Mouse (Mus musculus) liver, embryonic 12.5 days (tissue): ENCODE measurements around the gene Gcdh. TPM values are rescaled to one million over a fixed set of nuclear protein-coding genes. Genes with fewer than 3 reads are reported as not detected.

Source experiments
- ATAC-seq: fragments of 200-750 bp; cut with Nextera tagmentation; 2 replicates; pipeline ENCODE4 v1.8.0; 2017; ENCODE audit warnings: moderate number of reproducible peaks, mild to moderate bottlenecking, moderate library complexity
- H3K27ac ChIP-seq: fragments of 300-500 bp; sonication (generic); 2 replicates; pipeline ENCODE4 v1.5.1; 2016; ENCODE audit warnings: mild to moderate bottlenecking
- H3K27me3 ChIP-seq: fragments of 300-500 bp; sonication (generic); replicated peaks from 2 replicates; pipeline ENCODE4 v1.6.1; 2016; ENCODE audit warnings: mild to moderate bottlenecking, moderate library complexity
- H3K36me3 ChIP-seq: fragments of 300-500 bp; sonication (generic); 2 replicates; pipeline ENCODE4 v1.6.1; 2016; ENCODE audit warnings: mild to moderate bottlenecking, moderate library complexity
- H3K4me1 ChIP-seq: fragments of 300-500 bp; sonication (generic); 2 replicates; pipeline ENCODE4 v1.6.1; 2016
- H3K4me2 ChIP-seq: fragments of 300-500 bp; sonication (generic); 2 replicates; pipeline ENCODE4 v1.6.1; 2016; ENCODE audit warnings: mild to moderate bottlenecking, moderate library complexity
- H3K4me3 ChIP-seq: fragments of 300-500 bp; sonication (generic); 2 replicates; pipeline ENCODE4 v1.5.1; 2016; ENCODE audit warnings: mild to moderate bottlenecking, moderate library complexity
- H3K9ac ChIP-seq: fragments of 300-500 bp; sonication (generic); 2 replicates; pipeline ENCODE4 v1.6.1; 2016; ENCODE audit warnings: mild to moderate bottlenecking, moderate library complexity
- H3K9me3 ChIP-seq: fragments of 300-500 bp; sonication (generic); replicated peaks from 2 replicates; pipeline ENCODE4 v1.6.1; 2016; ENCODE audit warnings: mild to moderate bottlenecking, moderate library complexity
- WGBS: fragments of 180-500 bp; shearing (Covaris S2); methylation state at CpG from one replicate; pipeline ENCODE4 v1.1.7; 2016; ENCODE audit not compliant: insufficient replicate concordance; 5-methylcytosine and 5-hydroxymethylcytosine counted together
- polyA plus RNA-seq: library from polyadenylated mRNA; unstranded; fragments of >200 nt; fragmentation: Nextera tagmentation; extraction: Ambion mirVana; gene quantifications from 2 replicates; pipeline ENCODE4 v1.2.1, GENCODE M21; 2016

The Gcdh gene
- polyA plus RNA-seq, 1 experiment from 2014 or later = 44.3 TPM

DNA sequence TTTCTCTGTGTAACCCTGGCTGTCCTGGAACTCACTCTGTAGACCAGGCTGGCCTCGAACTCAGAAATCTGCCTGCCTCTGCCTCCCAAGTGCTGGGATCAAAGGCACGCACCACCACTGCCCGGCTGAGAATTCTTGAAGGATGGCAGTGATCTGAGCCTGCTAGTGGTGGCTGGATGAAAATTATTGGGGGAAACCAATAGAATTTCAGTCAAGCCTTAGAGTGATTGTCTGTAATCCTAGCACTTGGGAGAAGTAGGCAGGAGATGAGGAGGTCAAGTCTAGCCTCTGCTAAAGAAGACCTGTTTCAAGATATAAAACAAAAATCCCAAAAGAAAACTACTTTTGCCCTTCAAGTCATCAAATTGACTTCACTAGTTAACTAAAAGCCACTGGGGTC lies 37.3 kb downstream of the Gcdh start:
- H3K9ac ChIP-seq = no peak overlapping the region
- no peak; the same call in 1 of the 2 replicates for ATAC-seq
- 89% methylated on average over 3 of the region's 3 CpGs for WGBS
- H3K27ac ChIP-seq = peak overlapping the region; percentile 91; the same call in 1 of the 2 replicates
- peak overlapping the region; percentile 85 for H3K4me2 ChIP-seq
- no peaks in the 10 kb centered on the region for H3K27me3 ChIP-seq
- H3K9me3 ChIP-seq = no peaks in the 10 kb centered on the region
- peaks cover 33% of the 10 kb centered on the region for H3K36me3 ChIP-seq
- H3K4me3 ChIP-seq = peak overlapping the region; percentile 94
- H3K4me1 ChIP-seq = peaks cover 28% of the 10 kb centered on the region

DNA sequence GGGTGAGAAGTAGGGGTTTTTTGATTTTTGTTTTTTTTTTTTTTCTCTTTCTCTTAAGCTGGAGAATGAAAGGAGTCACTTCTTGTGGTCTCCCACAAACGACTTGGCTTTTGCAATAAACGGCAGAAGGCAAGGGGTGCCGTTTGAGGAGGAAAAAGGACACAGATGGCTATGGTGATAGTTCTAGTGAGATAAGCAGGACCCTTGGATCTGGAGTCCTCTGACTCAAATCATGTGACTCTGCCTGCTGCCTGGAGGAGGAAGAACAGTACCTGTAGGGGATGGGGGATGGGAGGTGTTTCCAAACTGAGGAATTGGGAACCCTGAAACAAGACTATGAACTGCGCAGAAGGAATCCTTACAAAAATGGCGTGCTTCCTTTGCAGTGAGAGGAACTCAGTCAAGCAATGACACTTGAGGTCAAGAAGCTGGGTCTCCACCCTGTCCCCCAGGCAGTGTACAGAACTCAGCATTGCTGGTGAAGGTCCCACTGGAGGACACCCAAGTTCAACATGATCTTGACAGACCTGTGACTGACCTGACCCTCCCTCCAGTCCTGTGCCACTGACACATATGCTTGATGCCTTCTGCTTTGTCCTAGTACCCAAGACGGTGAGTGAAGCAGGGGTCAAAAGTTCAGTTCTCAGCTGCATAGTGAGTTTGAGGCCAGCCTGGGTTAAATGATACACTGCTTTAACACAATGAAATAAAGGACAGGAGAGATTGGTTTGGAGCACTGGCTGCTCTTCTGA lies 45.9 kb downstream of the Gcdh start:
- H3K9ac ChIP-seq = peak overlapping the region; percentile 79
- ATAC-seq = no peak
- 13% methylated on average over 6 of the region's 6 CpGs for WGBS
- peak overlapping the region; percentile 97 for H3K27ac ChIP-seq
- no peaks in the 10 kb centered on the region for H3K27me3 ChIP-seq
- peak overlapping the region; percentile 97 for H3K4me3 ChIP-seq
- no peaks in the 10 kb centered on the region for H3K9me3 ChIP-seq
- H3K36me3 ChIP-seq = peaks cover 32% of the 10 kb centered on the region
- H3K4me1 ChIP-seq = peaks cover 45% of the 10 kb centered on the region
- H3K4me2 ChIP-seq = peak overlapping the region; percentile 88

- Histone ChIP-seq H3K4me3 (peak within 1 kb of the TSS; percentile 97), H3K27ac (peak within 1 kb of the TSS; percentile 97), H3K36me3 (peaks cover 41% of the 10 kb centered on the region), H3K4me1 (peaks cover 53% of the 10 kb centered on the region), H3K4me2 (peak within 1 kb of the TSS; percentile 88), H3K27me3 (no peaks in the 10 kb centered on the region), H3K9me3 (no peaks in the 10 kb centered on the region), H3K9ac (peak within 1 kb of the TSS; percentile 88)
- WGBS = under 1% methylated on average over 55 of the region's 55 CpGs
- ATAC-seq = peak; percentile 98
These were observed 46.8 kb downstream of the Gcdh start, which contains the start of gene Calr for GRCm38 (mm10) chr8:84846722-84847572. TSS of gene Calr (minus strand) at chr8:84846934.

- no peaks in the 10 kb centered on the region for H3K27me3 ChIP-seq
- no peaks in the 10 kb centered on the region for H3K9me3 ChIP-seq
- peak; percentile 41 for ATAC-seq
- H3K36me3 ChIP-seq = peaks cover 49% of the 10 kb centered on the region
- H3K4me2 ChIP-seq = peak overlapping the region; percentile 88
- under 1% methylated on average over 30 of the region's 30 CpGs for WGBS
- peak overlapping the region; percentile 87 for H3K27ac ChIP-seq
- peak overlapping the region; percentile 88 for H3K9ac ChIP-seq
- peak overlapping the region; percentile 97 for H3K4me3 ChIP-seq
- peaks cover 61% of the 10 kb centered on the region for H3K4me1 ChIP-seq
These were observed 47.5 kb downstream of the Gcdh start for GRCm38 (mm10) chr8:84846094-84846721.

DNA sequence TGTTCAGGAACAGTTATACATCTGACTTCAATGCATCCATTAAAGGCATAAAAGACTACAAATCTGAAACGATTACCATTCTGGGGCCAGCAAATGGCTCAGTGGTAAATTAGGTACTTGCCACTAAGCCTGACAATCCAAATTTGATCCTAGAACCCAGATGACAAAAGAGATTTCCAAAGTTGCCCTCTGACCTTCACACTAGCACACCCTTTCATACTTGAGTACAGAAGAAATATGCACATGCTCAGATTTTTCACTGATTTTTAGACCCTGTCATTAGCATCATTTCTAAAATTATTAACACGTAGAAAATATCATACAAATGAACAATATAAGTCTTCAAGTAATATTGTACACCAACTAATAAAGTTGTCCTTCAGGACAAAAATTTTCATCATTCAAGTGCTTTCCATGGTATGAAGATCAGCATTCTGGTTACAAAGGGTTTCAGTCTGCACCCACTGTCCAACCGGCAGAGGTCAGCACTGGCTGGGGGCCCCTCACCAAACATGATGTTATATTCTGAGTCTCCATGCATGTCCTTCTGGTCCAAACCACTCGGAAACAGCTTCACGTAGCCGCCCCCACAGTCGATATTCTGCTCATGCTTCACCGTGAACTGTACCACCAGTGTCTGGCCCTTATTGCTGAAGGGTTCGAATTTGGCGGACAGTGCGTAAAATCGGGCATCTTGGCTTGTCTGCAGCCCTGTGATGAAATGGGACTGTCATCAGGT lies 48.2 kb downstream of the Gcdh start:
- no peaks in the 10 kb centered on the region for H3K9me3 ChIP-seq
- peak overlapping the region; percentile 88 for H3K9ac ChIP-seq
- peak overlapping the region; percentile 87 for H3K27ac ChIP-seq
- peak overlapping the region; percentile 97 for H3K4me3 ChIP-seq
- 11% methylated on average over 12 of the region's 12 CpGs for WGBS
- H3K4me1 ChIP-seq = peaks cover 68% of the 10 kb centered on the region
- peaks cover 51% of the 10 kb centered on the region for H3K36me3 ChIP-seq
- no peaks in the 10 kb centered on the region for H3K27me3 ChIP-seq
- no peak for ATAC-seq
- peak overlapping the region; percentile 88 for H3K4me2 ChIP-seq

DNA sequence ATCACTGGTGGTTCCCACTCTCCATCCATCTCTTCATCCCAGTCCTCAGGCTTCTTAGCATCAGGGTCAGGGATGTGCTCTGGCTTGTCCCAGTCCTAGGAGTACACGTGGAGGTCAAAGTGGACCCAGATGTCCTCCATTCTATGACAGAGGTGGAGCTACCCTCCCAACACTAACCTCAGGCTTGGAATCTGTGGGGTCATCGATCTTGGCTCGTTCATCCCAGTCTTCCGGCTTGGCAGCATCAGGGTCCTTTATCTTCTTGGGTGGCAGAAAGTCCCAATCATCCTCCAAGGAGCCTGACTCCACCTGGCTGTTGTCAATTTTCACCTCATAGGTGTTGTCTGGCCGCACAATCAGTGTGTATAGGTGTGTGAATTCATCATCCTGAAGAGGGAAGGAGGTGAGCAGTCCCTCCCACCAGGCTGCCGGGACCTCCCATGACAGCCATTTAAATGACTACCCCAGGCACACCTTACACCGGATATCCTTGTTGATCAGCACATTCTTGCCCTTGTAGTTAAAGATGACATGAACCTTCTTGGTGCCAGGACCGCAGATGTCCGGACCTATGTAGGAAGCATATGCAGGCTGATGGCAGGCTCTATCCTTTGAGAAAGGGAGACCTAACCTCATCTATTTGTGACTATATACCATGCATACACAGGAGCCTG lies 49.2 kb downstream of the Gcdh start:
- H3K4me2 ChIP-seq = peak overlapping the region; percentile 88
- 82% methylated on average over 9 of the region's 9 CpGs for WGBS
- H3K4me1 ChIP-seq = peaks cover 69% of the 10 kb centered on the region
- H3K27ac ChIP-seq = peak overlapping the region; percentile 55
- peaks cover 52% of the 10 kb centered on the region for H3K36me3 ChIP-seq
- peak overlapping the region; percentile 88 for H3K9ac ChIP-seq
- H3K9me3 ChIP-seq = no peaks in the 10 kb centered on the region
- peak overlapping the region; percentile 97 for H3K4me3 ChIP-seq
- no peak for ATAC-seq
- H3K27me3 ChIP-seq = no peaks in the 10 kb centered on the region

DNA sequence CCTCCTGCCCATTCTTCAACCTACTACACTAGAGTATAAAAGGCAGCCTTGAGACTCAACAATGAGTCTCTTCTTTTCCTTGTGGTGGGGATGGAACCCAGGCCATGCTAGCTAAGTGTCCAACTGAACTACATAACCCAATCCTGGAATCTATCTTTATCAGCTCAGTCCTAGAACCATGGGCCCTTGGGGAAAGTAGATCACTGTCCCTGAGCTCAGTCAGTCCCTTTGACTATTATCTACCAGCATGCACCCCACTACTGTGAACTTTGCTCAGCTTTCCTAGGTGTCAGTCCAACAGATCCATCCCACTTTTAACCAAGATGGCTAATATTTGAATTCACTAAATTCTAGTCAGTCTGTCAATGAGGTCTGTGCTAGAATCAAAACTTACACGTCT lies 52.2 kb downstream of the Gcdh start:
- H3K27ac ChIP-seq = peak overlapping the region; percentile 95
- 63% methylated on average over 1 of the region's 1 CpGs for WGBS
- peaks cover 84% of the 10 kb centered on the region for H3K4me1 ChIP-seq
- H3K27me3 ChIP-seq = no peaks in the 10 kb centered on the region
- no peak overlapping the region for H3K9ac ChIP-seq
- H3K9me3 ChIP-seq = no peaks in the 10 kb centered on the region
- peak overlapping the region; percentile 81; the same call in 1 of the 2 replicates for H3K4me2 ChIP-seq
- no peak for ATAC-seq
- no peak overlapping the region for H3K4me3 ChIP-seq
- peaks cover 82% of the 10 kb centered on the region for H3K36me3 ChIP-seq

DNA sequence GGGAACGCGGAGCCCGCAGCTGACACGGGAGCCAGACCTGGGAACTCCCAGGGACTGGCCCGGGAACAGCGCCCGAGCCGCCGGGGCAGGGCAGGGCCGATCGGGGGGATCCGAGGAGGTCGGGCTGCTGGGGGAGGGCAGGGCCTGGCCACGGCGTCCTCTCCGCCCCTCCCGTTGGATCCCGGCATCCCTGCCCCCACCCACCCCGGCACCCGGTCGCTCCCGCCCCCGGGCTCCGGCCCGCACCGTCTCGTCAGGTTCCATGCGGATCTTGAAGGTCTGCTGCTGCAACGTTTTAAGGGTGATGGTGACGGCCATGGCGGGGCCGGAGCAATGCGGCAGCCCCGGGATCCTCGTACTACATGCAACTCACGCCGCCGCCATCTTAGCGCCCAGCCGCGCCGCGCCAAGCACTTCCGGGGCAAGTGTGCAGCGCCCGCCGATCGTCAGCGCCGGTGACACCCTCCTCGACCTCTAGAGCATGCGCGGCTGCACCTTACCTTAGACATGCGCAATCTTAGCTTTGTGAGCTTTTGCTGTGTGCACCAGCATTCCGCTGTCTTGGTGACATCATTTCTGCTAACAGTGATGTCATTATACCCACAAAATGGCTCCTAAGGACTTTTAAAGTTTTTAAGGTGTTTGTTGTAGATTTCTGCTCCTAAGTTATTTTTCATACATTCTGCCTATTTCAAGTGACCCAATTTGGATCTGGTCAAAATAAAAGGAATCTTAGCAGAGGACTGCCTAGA lies 53.3 kb downstream of the Gcdh start, which contains the start of gene Rad23a:
Gene Rad23a, minus strand, starts transcription at position 418 of the 752 bp plus-strand sequence.
- H3K9me3 ChIP-seq = no peaks in the 10 kb centered on the region
- peak within 1 kb of the TSS; percentile 90 for H3K9ac ChIP-seq
- peak; percentile 87 for ATAC-seq
- peak within 1 kb of the TSS; percentile 81 for H3K4me2 ChIP-seq
- under 1% methylated on average over 51 of the region's 55 CpGs for WGBS
- peak within 1 kb of the TSS; percentile 95 for H3K27ac ChIP-seq
- peaks cover 91% of the 10 kb centered on the region for H3K4me1 ChIP-seq
- H3K27me3 ChIP-seq = no peaks in the 10 kb centered on the region
- peaks cover 86% of the 10 kb centered on the region for H3K36me3 ChIP-seq
- H3K4me3 ChIP-seq = peak within 1 kb of the TSS; percentile 81

GRCm38 (mm10) chr8:84839875-84840247 lies 53.9 kb downstream of the Gcdh start:
- Histone ChIP-seq H3K27me3 (no peaks in the 10 kb centered on the region), H3K9ac (peak overlapping the region; percentile 90), H3K4me3 (peak overlapping the region; percentile 81), H3K4me2 (peak overlapping the region; percentile 81), H3K36me3 (peaks cover 86% of the 10 kb centered on the region), H3K27ac (peak overlapping the region; percentile 95), H3K9me3 (no peaks in the 10 kb centered on the region), H3K4me1 (peaks cover 91% of the 10 kb centered on the region)
- no peak for ATAC-seq
- 2% methylated on average over 7 of the region's 7 CpGs for WGBS

GRCm38 (mm10) chr8:84839411-84839810 lies 54.3 kb downstream of the Gcdh start:
- 79% methylated on average over 2 of the region's 2 CpGs for WGBS
- Histone ChIP-seq H3K27ac (peak overlapping the region; percentile 95), H3K27me3 (no peaks in the 10 kb centered on the region), H3K36me3 (peaks cover 86% of the 10 kb centered on the region), H3K4me2 (peak overlapping the region; percentile 81), H3K4me1 (peaks cover 91% of the 10 kb centered on the region), H3K9ac (peak overlapping the region; percentile 90), H3K4me3 (peak overlapping the region; percentile 81), H3K9me3 (no peaks in the 10 kb centered on the region)
- ATAC-seq = no peak
